In genomic region chr13:98332106-98332505, GRCm38 (mm10) we compare ENCODE assay signal across 10 mouse cellular contexts. TPM values are rescaled to one million over a fixed set of nuclear protein-coding genes. Genes with fewer than 3 reads are reported as not detected.
DNase-seq lines count a peak whose midpoint lies in the region; ATAC-seq and TF ChIP-seq lines count a peak whose summit lies in the region.
"Had no signal": no experiment of that assay in that cellular context is flagged by ENCODE, and none has a peak within 500 bp of the region (broad histone marks: within the 10 kb centered on the region; RNA-seq: fewer than 3 reads in every experiment).

No protein-coding gene starts in this region.

- no peaks in the 10 kb centered on the region for H3K9me3 ChIP-seq in forebrain, embryonic 11.5 days (ENCODE audit: control insufficient read depth, low read length)
- H3K9me3 ChIP-seq: embryonic facial prominence, embryonic 15.5 days; limb, embryonic 12.5 days had no signal

- no peak overlapping the region for H3K9ac ChIP-seq in forebrain, embryonic 11.5 days (ENCODE audit: low read length)
- H3K9ac ChIP-seq: embryonic facial prominence, embryonic 15.5 days; limb, embryonic 12.5 days had no signal

- peak; percentile 38 for DNase-seq in embryo, embryonic 10.5 days (ENCODE audit: low spot score)
- DNase-seq in embryo, embryonic 11 days = no peak
- peak; percentile 62 for DNase-seq in testis, postnatal 10 days (ENCODE audit: low spot score)
- no peak for DNase-seq in testis, postnatal 14 days (ENCODE audit: low spot score)
- peak; percentile 51 to 67 for DNase-seq in kidney, postnatal 25 days
- DNase-seq in forebrain, embryonic 11.5 days (ENCODE audit: low spot score) = no peak
- no peak for DNase-seq in right cerebral cortex, postnatal 36 days (ENCODE audit: low spot score in 2 of 2)

- TF ChIP-seq CTCF in small intestine, adult 2 months (IDR thresholded peaks at IDR 0.05; ENCODE audit: extremely low read depth, insufficient read length, insufficient replicate concordance, low read depth, low read length) = peak; percentile 25; the same call in 1 of the 2 replicates

- no peaks in the 10 kb centered on the region for H3K36me3 ChIP-seq in small intestine, adult 2 months (ENCODE audit: control insufficient read depth, insufficient read depth, low read length)
- H3K36me3 ChIP-seq in forebrain, embryonic 11.5 days (ENCODE audit: control insufficient read depth, insufficient read depth, low read length) = no peaks in the 10 kb centered on the region
- H3K36me3 ChIP-seq: embryonic facial prominence, embryonic 15.5 days; limb, embryonic 12.5 days had no signal

- no peak overlapping the region for H3K27ac ChIP-seq in small intestine, adult 2 months (ENCODE audit: insufficient read depth, low read depth, low read length)
- no peak overlapping the region for H3K27ac ChIP-seq in forebrain, embryonic 11.5 days (ENCODE audit: low read depth, low read length)
- H3K27ac ChIP-seq: embryonic facial prominence, embryonic 15.5 days; limb, embryonic 12.5 days had no signal

- 17% methylated on average over 2 of the region's 2 CpGs for WGBS in small intestine, adult 2 months
- WGBS in forebrain, embryonic 11.5 days = 36% methylated on average over 2 of the region's 2 CpGs

- ATAC-seq in forebrain, embryonic 11.5 days (replicated peaks; ENCODE audit: low FRiP score) = no peak

- no peak for TF ChIP-seq POLR2A in small intestine, adult 2 months (IDR thresholded peaks at IDR 0.05; ENCODE audit: low read depth, low read length)

- peaks cover 2% of the 10 kb centered on the region; the same call in 1 of the 2 replicates for H3K27me3 ChIP-seq in small intestine, adult 2 months (ENCODE audit: control insufficient read depth, insufficient read depth, low read length)
- H3K27me3 ChIP-seq in forebrain, embryonic 11.5 days (ENCODE audit: control insufficient read depth, insufficient read depth, low read length) = no peaks in the 10 kb centered on the region
- H3K27me3 ChIP-seq: embryonic facial prominence, embryonic 15.5 days had no signal

- no peaks in the 10 kb centered on the region for H3K4me1 ChIP-seq in small intestine, adult 2 months (ENCODE audit: control insufficient read depth, insufficient read depth, insufficient read length, low read length)
- no peaks in the 10 kb centered on the region for H3K4me1 ChIP-seq in forebrain, embryonic 11.5 days (replicated peaks; ENCODE audit: control insufficient read depth, insufficient read depth, low read length)
- H3K4me1 ChIP-seq: embryonic facial prominence, embryonic 15.5 days had no signal

- H3K4me2 ChIP-seq in forebrain, embryonic 11.5 days (ENCODE audit: low read depth, low read length, severe bottlenecking) = no peak overlapping the region
- H3K4me2 ChIP-seq: embryonic facial prominence, embryonic 15.5 days; limb, embryonic 12.5 days had no signal

- no peak overlapping the region for H3K4me3 ChIP-seq in small intestine, adult 2 months (ENCODE audit: low read depth, low read length)
- no peak overlapping the region for H3K4me3 ChIP-seq in forebrain, embryonic 11.5 days (ENCODE audit: low read depth, low read length)
- H3K4me3 ChIP-seq: embryonic facial prominence, embryonic 15.5 days; limb, embryonic 12.5 days had no signal

RNA-seq across cellular contexts. Expression of gene Btf3, which starts 15.3 kb away (rescaled TPM):
- polyA plus RNA-seq in small intestine, adult 2 months (2012; rRNA removed) = 37.8 and 80.5 TPM in 2 replicates
- 697 and 773 TPM in 2 replicates for polyA plus RNA-seq in forebrain, embryonic 11.5 days (2014; fragmentation: Nextera tagmentation; extraction: Ambion mirVana)

RNA-seq across cellular contexts. Expression of gene Foxd1, which starts 21.9 kb away (rescaled TPM):
- not detected in 2 replicates for polyA plus RNA-seq in small intestine, adult 2 months (2012; rRNA removed)
- 4.4 and 4.8 TPM in 2 replicates for polyA plus RNA-seq in forebrain, embryonic 11.5 days (2014; fragmentation: Nextera tagmentation; extraction: Ambion mirVana)

RNA-seq across cellular contexts. Expression of gene Gm21976, which starts 52.4 kb away (rescaled TPM):
- not detected in 2 replicates for polyA plus RNA-seq in small intestine, adult 2 months (2012; rRNA removed)
- polyA plus RNA-seq in forebrain, embryonic 11.5 days (2014; fragmentation: Nextera tagmentation; extraction: Ambion mirVana) = not detected in 2 replicates
- polyA plus RNA-seq: limb, embryonic 12.5 days had no signal

Comparison
In these comparisons a context has a peak if more than half of its experiments do, and no peak if none do; other contexts are left out.
1. DNase-seq: peak in embryo, embryonic 10.5 days (single experiment), testis, postnatal 10 days (single experiment) and kidney, postnatal 25 days (2 of 2); none in embryo, embryonic 11 days (single experiment), testis, postnatal 14 days (single experiment), forebrain, embryonic 11.5 days (single experiment) and right cerebral cortex, postnatal 36 days (0 of 2).